Mouse (Mus musculus) liver, embryonic 11.5 days (tissue): ENCODE measurements at regions not wholly inside any gene's neighbourhood (a gene's known extent, or its start where the extent isn't known, plus 50 kb on each side); places are given as distances from the start of the nearest gene placed in this dataset.

Source experiments
- ATAC-seq: fragments of 200-750 bp; cut with Nextera tagmentation; replicated peaks from 2 replicates; pipeline ENCODE4 v1.8.0; 2017; ENCODE audit warnings: moderate number of reproducible peaks, mild to moderate bottlenecking, moderate TSS enrichment, moderate library complexity; ENCODE audit not compliant: low FRiP score
- DNase-seq: peaks from one replicate; pipeline ENCODE4 v3.0.0-alpha.2; 2017; ENCODE audit warnings: low spot score
- H3K27ac ChIP-seq: fragments of 300-500 bp; sonication (generic); 2 replicates; pipeline ENCODE4 v1.5.1; 2014; ENCODE audit warnings: mild to moderate bottlenecking, low read depth, low read length, control low read depth
- H3K27me3 ChIP-seq: fragments of 300-500 bp; sonication (generic); replicated peaks from 2 replicates; pipeline ENCODE4 v1.6.1; 2014; ENCODE audit warnings: low read length, mixed read lengths; ENCODE audit not compliant: control insufficient read depth, insufficient read depth
- H3K36me3 ChIP-seq: fragments of 300-500 bp; sonication (generic); 2 replicates; pipeline ENCODE4 v1.6.1; 2014; ENCODE audit warnings: mild to moderate bottlenecking, low read length, moderate library complexity, mixed read lengths; ENCODE audit not compliant: control insufficient read depth, insufficient read depth
- H3K4me1 ChIP-seq: fragments of 300-500 bp; sonication (generic); replicated peaks from 2 replicates; pipeline ENCODE4 v1.6.1; 2014; ENCODE audit warnings: low read length, mixed read lengths; ENCODE audit not compliant: control insufficient read depth, insufficient read depth
- H3K4me2 ChIP-seq: fragments of 300-500 bp; sonication (generic); 2 replicates; pipeline ENCODE4 v1.6.1; 2014; ENCODE audit warnings: mild to moderate bottlenecking, control low read depth, moderate library complexity
- H3K4me3 ChIP-seq: fragments of 300-500 bp; sonication (generic); 2 replicates; pipeline ENCODE4 v1.5.1; 2014; ENCODE audit warnings: low read depth, low read length, control low read depth
- H3K9ac ChIP-seq: fragments of 300-500 bp; sonication (generic); 2 replicates; pipeline ENCODE4 v1.6.1; 2014; ENCODE audit warnings: low read depth, low read length, control low read depth
- H3K9me3 ChIP-seq: fragments of 300-500 bp; sonication (generic); 2 replicates; pipeline ENCODE4 v1.6.1; 2016; ENCODE audit warnings: low read length, inconsistent platforms, mixed read lengths; ENCODE audit not compliant: control insufficient read depth
- WGBS: fragments of 180-500 bp; shearing (Covaris S2); extraction: QIAGEN DNeasy Blood & Tissue Kit; methylation state at CpG from one replicate; pipeline ENCODE4 v1.1.7; 2014; 5-methylcytosine and 5-hydroxymethylcytosine counted together

DNA sequence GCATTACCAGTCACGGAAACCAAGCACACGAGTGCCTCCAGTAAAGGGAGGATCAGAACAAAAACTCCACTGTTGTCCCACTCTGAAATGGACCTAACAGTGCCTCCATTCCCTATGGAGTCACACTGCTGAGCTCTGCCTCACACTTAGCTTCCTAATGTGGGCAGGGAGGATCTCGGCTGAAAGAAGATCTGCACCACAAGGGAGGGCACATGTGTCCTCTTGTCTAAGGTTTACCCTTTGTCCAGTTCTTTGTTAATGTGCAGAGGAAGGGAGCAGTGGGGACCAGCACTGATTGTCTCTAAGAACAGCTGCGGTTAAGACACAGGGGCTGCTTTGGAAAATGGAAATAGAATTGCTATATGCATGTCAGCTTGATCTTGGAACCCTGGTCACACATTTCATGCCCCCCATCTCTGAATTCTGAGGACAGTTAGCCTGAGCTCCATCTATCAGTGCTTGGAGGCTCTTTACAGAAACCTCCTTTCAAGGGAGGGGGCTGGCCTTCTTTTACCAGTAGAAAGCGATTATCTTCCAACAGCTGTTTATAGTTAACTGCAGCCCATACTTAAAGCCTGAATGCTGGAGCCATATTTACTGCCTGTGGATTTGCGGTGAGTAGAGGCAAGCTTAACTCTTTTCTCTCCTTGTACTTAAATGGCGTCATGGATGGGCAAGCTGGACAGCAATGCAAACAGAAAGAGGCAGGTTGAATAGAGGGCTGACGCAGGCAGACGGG lies 485.5 kb upstream of the Cdh11 start:
- Histone ChIP-seq H3K36me3 (no peaks in the 10 kb centered on the region), H3K27ac (no peak overlapping the region), H3K27me3 (no peaks in the 10 kb centered on the region), H3K9ac (no peak overlapping the region), H3K4me3 (no peak overlapping the region), H3K9me3 (no peaks in the 10 kb centered on the region), H3K4me1 (no peaks in the 10 kb centered on the region), H3K4me2 (no peak overlapping the region)
- ATAC-seq (no peak), DNase-seq (no peak)
- 69% methylated on average over 9 of the region's 9 CpGs for WGBS

DNA sequence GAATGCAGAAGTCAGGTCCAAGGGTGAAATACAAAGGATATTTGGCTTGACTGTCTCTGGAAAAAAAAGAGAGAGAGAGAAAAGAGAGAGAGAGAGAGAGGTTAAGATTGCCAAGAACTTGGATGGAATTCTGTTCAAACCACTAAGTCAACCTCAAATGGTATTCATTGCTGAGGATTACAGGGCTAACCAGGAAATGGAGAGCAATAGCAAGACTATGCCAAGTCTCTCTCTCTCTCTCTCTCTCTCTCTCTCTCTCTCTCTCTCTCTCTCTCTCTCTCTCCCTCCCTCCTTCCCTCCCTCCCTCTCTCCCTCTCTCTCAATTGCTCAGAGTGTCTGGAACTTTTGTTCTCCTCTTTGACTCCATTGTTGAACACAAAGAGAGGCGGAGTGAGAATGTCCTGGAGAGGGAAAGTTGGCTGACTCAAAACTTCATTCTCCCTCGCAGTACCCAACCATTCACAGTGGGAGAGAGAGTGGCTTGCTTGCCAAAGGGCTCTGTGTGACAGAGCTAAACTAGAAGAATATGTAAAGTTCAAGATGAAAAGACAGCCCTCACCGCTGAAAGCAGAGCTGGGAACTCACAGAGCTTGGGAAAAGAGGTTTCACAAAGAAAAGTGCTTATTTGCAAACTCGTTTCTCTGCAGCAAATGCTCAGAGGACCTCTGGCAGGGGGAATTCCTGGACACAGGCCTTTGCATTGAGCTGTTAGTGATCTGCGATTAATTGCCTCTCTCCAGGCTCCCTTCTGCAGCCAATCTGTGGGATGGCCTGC lies 487.1 kb upstream of the Cdh11 start:
- no peaks in the 10 kb centered on the region for H3K36me3 ChIP-seq
- 34% methylated on average over 5 of the region's 5 CpGs for WGBS
- H3K27me3 ChIP-seq, result no peaks in the 10 kb centered on the region
- H3K9me3 ChIP-seq, result no peaks in the 10 kb centered on the region
- ATAC-seq, result no peak
- no peak overlapping the region for H3K4me2 ChIP-seq
- no peak overlapping the region for H3K9ac ChIP-seq
- no peak overlapping the region for H3K27ac ChIP-seq
- DNase-seq, result no peak
- no peaks in the 10 kb centered on the region for H3K4me1 ChIP-seq
- no peak overlapping the region for H3K4me3 ChIP-seq

DNA sequence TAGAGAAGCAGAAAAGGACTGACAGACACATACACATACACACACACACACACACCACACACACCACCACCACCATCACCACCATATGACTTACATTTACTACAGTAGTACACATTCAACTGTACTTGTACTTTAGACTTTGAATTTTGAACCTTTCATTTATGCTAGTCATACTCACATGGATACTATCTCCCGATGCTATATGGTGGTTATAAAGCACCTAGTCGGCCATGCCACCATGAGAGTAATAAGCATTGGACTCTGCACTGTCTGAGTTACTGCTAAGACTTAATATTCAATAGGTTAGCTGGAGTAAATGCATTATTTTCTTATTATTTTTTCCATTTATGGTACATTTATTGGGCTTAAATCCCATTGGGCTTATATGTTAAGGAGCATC lies 488.0 kb upstream of the Cdh11 start:
- ATAC-seq (no peak), DNase-seq (no peak)
- WGBS, result 81% methylated on average over 2 of the region's 2 CpGs
- Histone ChIP-seq H3K9me3 (no peaks in the 10 kb centered on the region), H3K4me2 (no peak overlapping the region), H3K4me1 (no peaks in the 10 kb centered on the region), H3K27ac (no peak overlapping the region), H3K27me3 (no peaks in the 10 kb centered on the region), H3K4me3 (no peak overlapping the region), H3K9ac (no peak overlapping the region), H3K36me3 (no peaks in the 10 kb centered on the region)

DNA sequence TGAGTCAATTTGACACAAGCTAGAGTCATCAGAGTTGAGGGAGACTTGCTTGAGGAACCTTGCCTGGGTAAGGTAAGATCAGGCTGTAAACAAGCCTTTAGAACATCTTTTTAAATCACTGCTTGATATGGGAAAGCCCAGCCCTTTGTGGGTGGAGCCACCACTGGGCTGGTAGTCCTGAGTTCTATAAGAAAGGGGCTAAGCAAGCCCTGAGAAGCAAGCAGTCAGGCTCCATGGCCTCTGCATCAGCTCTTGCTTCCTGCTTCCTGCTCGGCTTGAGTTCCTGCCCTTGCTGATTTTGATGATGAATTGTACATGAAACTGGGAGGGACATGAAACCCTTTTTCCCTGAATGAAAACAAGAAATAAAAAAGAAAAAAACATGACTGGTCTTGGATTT lies 496.4 kb upstream of the Cdh11 start:
- Histone ChIP-seq H3K27me3 (no peaks in the 10 kb centered on the region), H3K36me3 (no peaks in the 10 kb centered on the region), H3K4me1 (no peaks in the 10 kb centered on the region), H3K4me2 (no peak overlapping the region), H3K4me3 (no peak overlapping the region), H3K27ac (no peak overlapping the region), H3K9me3 (no peaks in the 10 kb centered on the region), H3K9ac (no peak overlapping the region)
- WGBS, result 30% methylated on average over 1 of the region's 1 CpGs
- ATAC-seq (no peak), DNase-seq (no peak)

DNA sequence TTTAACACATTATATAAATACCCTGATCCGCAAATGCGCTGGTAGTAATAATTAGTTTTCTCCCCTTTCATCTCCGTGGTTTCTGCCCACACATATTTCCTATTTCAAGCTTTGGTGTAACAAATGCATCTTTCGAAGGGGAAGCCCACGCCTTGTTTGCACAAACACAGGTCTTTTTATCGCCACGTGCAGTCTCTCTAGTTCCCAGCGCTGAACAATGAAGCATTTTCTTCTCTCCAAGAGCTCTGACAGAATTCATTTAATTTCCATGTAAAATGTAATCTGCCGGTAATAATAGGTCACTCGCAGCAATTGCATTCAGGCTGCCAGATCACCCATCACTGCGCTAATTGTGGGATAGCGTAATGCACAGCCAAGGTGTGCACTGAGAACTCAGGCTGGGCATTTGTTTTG lies 503.1 kb upstream of the Cdh11 start:
- H3K27ac ChIP-seq, result no peak overlapping the region
- H3K4me3 ChIP-seq, result no peak overlapping the region
- no peak overlapping the region for H3K4me2 ChIP-seq
- no peaks in the 10 kb centered on the region for H3K27me3 ChIP-seq
- H3K9me3 ChIP-seq, result no peaks in the 10 kb centered on the region; the same call in 1 of the 2 replicates
- no peak for DNase-seq
- no peak for ATAC-seq
- no peak overlapping the region for H3K9ac ChIP-seq
- no peaks in the 10 kb centered on the region for H3K4me1 ChIP-seq
- H3K36me3 ChIP-seq, result no peaks in the 10 kb centered on the region
- WGBS, result 89% methylated on average over 12 of the region's 12 CpGs

DNA sequence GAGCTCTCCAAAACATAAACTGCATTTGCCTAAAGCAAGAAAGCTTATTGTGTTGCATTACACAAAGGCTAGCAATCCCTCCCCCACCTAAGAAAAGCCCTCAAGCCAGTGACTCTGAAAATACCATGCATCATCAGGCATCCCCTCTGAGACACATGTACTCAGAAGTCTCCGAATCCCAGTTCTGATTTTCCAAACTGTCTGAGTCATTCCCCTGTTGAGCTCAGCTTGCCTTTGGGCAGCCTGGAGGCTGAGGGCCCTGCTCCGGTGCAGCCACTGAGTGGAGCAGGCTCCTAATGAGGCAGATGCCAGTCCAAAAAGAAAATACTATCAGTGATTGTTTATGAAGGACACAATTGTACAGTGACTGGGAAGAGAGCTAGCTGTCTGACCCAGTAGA lies 507.5 kb upstream of the Cdh11 start:
- Histone ChIP-seq H3K36me3 (no peaks in the 10 kb centered on the region), H3K9me3 (no peaks in the 10 kb centered on the region; the same call in 1 of the 2 replicates), H3K4me1 (no peaks in the 10 kb centered on the region), H3K4me3 (no peak overlapping the region), H3K9ac (no peak overlapping the region), H3K27ac (no peak overlapping the region), H3K4me2 (no peak overlapping the region), H3K27me3 (no peaks in the 10 kb centered on the region)
- DNase-seq (no peak), ATAC-seq (no peak)
- WGBS, result 74% methylated on average over 2 of the region's 2 CpGs

DNA sequence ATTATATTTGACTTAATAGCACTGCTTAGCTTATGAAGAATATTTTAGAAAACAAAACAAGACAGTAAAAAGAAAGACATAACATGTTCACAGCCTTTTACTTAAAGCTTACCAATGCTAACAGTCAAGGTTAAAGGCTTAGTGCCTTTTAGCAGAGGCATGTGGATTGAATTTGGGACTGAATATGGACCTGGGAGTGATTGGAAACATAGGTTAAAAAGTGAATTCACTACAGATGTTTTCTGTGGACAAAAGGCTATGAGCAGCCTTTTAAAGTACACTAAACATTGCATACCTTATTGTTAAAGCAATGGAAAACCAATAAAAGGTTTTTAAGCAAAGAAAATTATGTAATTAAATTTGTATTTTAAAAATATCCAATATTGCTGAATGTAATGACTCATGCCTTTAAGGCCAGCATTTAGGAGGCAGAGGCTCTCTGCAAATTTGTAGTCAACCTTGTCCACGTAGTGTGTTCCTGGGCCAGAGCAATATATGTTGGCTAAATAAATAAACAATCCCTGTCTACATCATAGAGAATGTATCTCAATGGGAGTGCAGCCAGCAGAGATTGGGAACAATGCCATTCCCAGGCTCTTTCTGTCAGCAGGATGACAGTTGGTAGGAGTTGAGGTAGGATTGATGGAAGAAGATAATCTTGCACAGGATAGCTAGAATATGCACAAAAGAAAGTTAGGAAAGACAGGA lies 521.2 kb upstream of the Cdh11 start:
- DNase-seq, result no peak
- Histone ChIP-seq H3K4me3 (no peak overlapping the region), H3K4me2 (no peak overlapping the region), H3K9ac (no peak overlapping the region), H3K36me3 (no peaks in the 10 kb centered on the region), H3K27ac (no peak overlapping the region), H3K4me1 (no peaks in the 10 kb centered on the region), H3K27me3 (no peaks in the 10 kb centered on the region), H3K9me3 (no peaks in the 10 kb centered on the region)
- ATAC-seq, result no peak
- whole genome bisulfite sequencing, result 57% methylated on average over 1 of the region's 1 CpGs

DNA sequence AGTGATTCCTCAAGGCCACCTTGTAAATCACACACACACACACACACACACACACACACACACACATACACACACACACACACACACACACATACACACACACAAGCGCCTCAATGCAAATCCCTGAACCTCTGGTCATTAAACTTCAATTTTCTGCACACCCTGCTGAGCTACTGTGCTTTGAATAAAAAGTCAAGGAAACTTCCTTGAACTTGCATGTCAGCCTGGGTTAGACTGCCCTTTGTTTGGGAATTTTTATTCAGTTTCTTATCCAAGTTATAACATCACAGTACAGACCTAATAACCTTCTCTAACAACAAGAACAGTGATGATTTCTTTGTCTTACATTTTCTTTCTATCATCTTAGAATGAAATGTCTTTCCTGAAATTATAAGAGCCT lies 528.1 kb upstream of the Cdh11 start:
- no peak for ATAC-seq
- DNase-seq, result no peak
- H3K27me3 ChIP-seq, result no peaks in the 10 kb centered on the region
- no peak overlapping the region for H3K27ac ChIP-seq
- H3K4me1 ChIP-seq, result no peaks in the 10 kb centered on the region
- no peaks in the 10 kb centered on the region for H3K9me3 ChIP-seq
- 83% methylated on average over 1 of the region's 1 CpGs for WGBS
- no peaks in the 10 kb centered on the region for H3K36me3 ChIP-seq
- no peak overlapping the region for H3K4me2 ChIP-seq
- H3K4me3 ChIP-seq, result no peak overlapping the region
- H3K9ac ChIP-seq, result no peak overlapping the region
